Mouse (Mus musculus): ENCODE data around the gene Asb4. TPM values are rescaled to one million over a fixed set of nuclear protein-coding genes. Genes with fewer than 3 reads are reported as not detected.

Asb4 gene
- polyA plus RNA-seq, 1 experiment: 0.01 TPM

DNA sequence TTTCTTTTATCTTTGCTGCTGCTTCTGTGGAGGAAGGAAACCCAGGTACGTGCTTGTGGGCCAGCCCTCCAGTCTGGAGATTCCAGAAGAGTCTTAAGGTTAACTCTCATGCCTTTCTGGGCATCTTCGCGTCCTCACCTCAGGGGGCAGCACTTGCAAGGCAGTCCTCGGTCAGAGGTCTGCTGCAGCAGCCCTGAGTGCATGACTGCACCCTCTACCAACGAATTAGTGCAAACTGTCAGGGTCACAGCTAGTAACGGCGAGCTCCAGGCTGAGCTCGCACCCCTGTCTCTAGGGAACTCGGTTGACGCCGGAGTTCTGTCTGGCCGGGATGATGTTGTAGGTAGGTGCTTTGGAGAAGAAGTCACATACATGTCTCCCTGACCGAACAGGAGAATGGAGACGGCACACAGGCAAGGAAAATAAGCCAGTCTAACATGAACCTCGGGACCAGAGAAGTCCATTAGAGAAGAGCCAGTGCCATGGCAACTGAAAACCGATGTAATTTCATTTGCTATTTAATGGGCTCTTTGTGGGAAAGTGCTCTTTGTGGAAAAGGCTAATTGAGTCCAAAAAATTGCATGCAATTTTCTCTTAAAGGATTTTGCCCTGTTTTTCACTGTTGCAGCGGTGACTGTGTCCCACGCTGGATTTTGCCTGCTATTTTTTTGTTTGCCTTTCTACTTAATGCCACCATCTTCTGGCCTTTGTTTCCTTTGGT is 20.1 kb downstream of the Asb4 start:
- H3K4me2 ChIP-seq (ENCODE audit: low read depth): no peak overlapping the region
- no peak for TF ChIP-seq REST (IDR thresholded peaks at IDR 0.05; ENCODE audit: insufficient read depth, insufficient read length)
- TF ChIP-seq MYOD1 (IDR thresholded peaks at IDR 0.05; ENCODE audit: control insufficient read depth in 1 of 3, insufficient read length in 2 of 3, low read depth in 2 of 3): no peak
- no peak for TF ChIP-seq SRF (IDR thresholded peaks at IDR 0.05; ENCODE audit: control insufficient read depth, insufficient read length, low read depth)
- no peak for TF ChIP-seq TCF12 (IDR thresholded peaks at IDR 0.05; ENCODE audit: insufficient read depth, poor library complexity, severe bottlenecking)
- TF ChIP-seq TCF3 (IDR thresholded peaks at IDR 0.05; ENCODE audit: insufficient read length, low read depth): no peak
- TF ChIP-seq MYOG (IDR thresholded peaks at IDR 0.05; ENCODE audit: control insufficient read depth in 1 of 3, insufficient read depth in 1 of 3, insufficient read length in 2 of 3, low read depth in 2 of 3): no peak
- no peak for TF ChIP-seq MAX (IDR thresholded peaks at IDR 0.05; ENCODE audit: low read depth)
- TF ChIP-seq CEBPB (IDR thresholded peaks at IDR 0.05; ENCODE audit: insufficient read depth, poor library complexity, severe bottlenecking): no peak
- no peak for TF ChIP-seq POLR2A (IDR thresholded peaks at IDR 0.05; ENCODE audit: insufficient read length, low read depth)
- TF ChIP-seq POLR2AphosphoS2 (IDR thresholded peaks at IDR 0.05; ENCODE audit: insufficient read length, low read depth): no peak
- TF ChIP-seq E2F4 (IDR thresholded peaks at IDR 0.05; ENCODE audit: insufficient read depth): no peak
- no peak for TF ChIP-seq USF1 (IDR thresholded peaks at IDR 0.05; ENCODE audit: low read depth)

DNA sequence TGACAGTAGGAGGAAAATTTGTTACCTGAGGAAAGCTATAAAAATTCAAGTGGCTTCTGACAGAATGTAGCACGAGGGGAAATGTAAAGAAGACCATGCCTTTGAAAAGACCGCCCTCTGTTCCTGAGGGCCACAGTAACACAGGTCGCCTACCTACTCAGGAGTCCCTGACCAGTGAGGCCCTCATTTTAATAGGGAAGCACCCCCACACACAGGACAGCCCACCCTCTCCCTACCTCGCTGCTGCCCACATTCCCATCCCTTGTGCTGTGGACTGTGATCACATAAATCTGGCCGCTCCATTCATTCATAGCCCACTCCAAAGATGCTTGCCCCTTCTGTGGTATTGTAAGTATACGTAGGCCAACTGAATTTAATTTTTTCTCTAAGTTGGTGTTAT is 20.8 kb downstream of the Asb4 start:
- Histone ChIP-seq H3K4me3 (no peak overlapping the region), H3K4me2 (ENCODE audit: low read depth) (no peak overlapping the region), H3K27me3 (ENCODE audit: control insufficient read depth, insufficient read depth, insufficient read length) (no peaks in the 10 kb centered on the region), H3ac (ENCODE audit: control insufficient read depth, insufficient read length) (no peak overlapping the region), H3K36me3 (ENCODE audit: control insufficient read depth, insufficient read depth) (no peaks in the 10 kb centered on the region), H3K79me2 (ENCODE audit: control insufficient read depth, insufficient read depth) (no peaks in the 10 kb centered on the region)
- TF ChIP-seq E2F4 (IDR thresholded peaks at IDR 0.05; ENCODE audit: insufficient read depth) (no peak), REST (IDR thresholded peaks at IDR 0.05; ENCODE audit: insufficient read depth, insufficient read length) (no peak), MYOD1 (IDR thresholded peaks at IDR 0.05; ENCODE audit: control insufficient read depth in 1 of 3, insufficient read length in 2 of 3, low read depth in 2 of 3) (no peak), TCF3 (IDR thresholded peaks at IDR 0.05; ENCODE audit: insufficient read length, low read depth) (no peak), SRF (IDR thresholded peaks at IDR 0.05; ENCODE audit: control insufficient read depth, insufficient read length, low read depth) (no peak), MAX (IDR thresholded peaks at IDR 0.05; ENCODE audit: low read depth) (no peak), POLR2AphosphoS2 (IDR thresholded peaks at IDR 0.05; ENCODE audit: insufficient read length, low read depth) (no peak), MYOG (IDR thresholded peaks at IDR 0.05; ENCODE audit: control insufficient read depth in 1 of 3, insufficient read depth in 1 of 3, insufficient read length in 2 of 3, low read depth in 2 of 3) (no peak)

More for the DNA sequence above, 20.1 kb downstream of the Asb4 start:
- Histone ChIP-seq H3K4me3 (no peak overlapping the region), H3K79me2 (ENCODE audit: control insufficient read depth, insufficient read depth) (no peaks in the 10 kb centered on the region), H3K36me3 (ENCODE audit: control insufficient read depth, insufficient read depth) (no peaks in the 10 kb centered on the region), H3K27me3 (ENCODE audit: control insufficient read depth, insufficient read depth, insufficient read length) (no peaks in the 10 kb centered on the region), H3ac (ENCODE audit: control insufficient read depth, insufficient read length) (no peak overlapping the region)

- Histone ChIP-seq H3ac (ENCODE audit: control insufficient read depth, insufficient read length) (no peak overlapping the region), H3K4me3 (no peak overlapping the region), H3K36me3 (ENCODE audit: control insufficient read depth, insufficient read depth) (no peaks in the 10 kb centered on the region), H3K79me2 (ENCODE audit: control insufficient read depth, insufficient read depth) (no peaks in the 10 kb centered on the region), H3K4me2 (ENCODE audit: low read depth) (no peak overlapping the region), H3K27me3 (ENCODE audit: control insufficient read depth, insufficient read depth, insufficient read length) (no peaks in the 10 kb centered on the region)
- TF ChIP-seq E2F4 (IDR thresholded peaks at IDR 0.05; ENCODE audit: insufficient read depth) (no peak), MYOG (IDR thresholded peaks at IDR 0.05; ENCODE audit: control insufficient read depth in 1 of 3, insufficient read depth in 1 of 3, insufficient read length in 2 of 3, low read depth in 2 of 3) (no peak), REST (IDR thresholded peaks at IDR 0.05; ENCODE audit: insufficient read depth, insufficient read length) (no peak), CEBPB (IDR thresholded peaks at IDR 0.05; ENCODE audit: insufficient read depth, poor library complexity, severe bottlenecking) (no peak)
These were observed 25.4 kb downstream of the Asb4 start for GRCm38 (mm10) chr6:5408451-5409177.

DNA sequence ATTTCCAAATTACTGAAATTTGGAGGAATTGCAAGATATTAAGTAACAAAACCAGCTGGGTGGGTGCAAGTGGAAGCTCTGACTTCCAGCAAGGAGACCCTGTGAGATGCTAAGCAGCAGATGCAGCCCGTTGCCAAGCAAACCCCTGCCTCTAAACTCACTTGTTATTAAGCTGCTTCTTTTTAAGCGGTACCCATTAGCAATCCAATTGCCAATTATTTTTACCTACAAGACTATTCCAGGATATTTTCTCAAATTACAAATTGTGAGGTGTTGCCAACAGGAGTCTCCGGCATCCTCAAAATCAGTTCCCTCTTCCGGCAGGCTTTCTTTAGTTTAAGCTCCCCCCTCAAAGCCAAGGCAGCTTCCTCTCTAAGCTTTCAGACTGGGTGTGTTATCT is 26.5 kb downstream of the Asb4 start:
- H3K36me3 ChIP-seq (ENCODE audit: control insufficient read depth, insufficient read depth): no peaks in the 10 kb centered on the region
- H3ac ChIP-seq (ENCODE audit: control insufficient read depth, insufficient read length): no peak overlapping the region
- no peaks in the 10 kb centered on the region for H3K79me2 ChIP-seq (ENCODE audit: control insufficient read depth, insufficient read depth)
- H3K4me3 ChIP-seq: no peak overlapping the region
- H3K27me3 ChIP-seq (ENCODE audit: control insufficient read depth, insufficient read depth, insufficient read length): no peaks in the 10 kb centered on the region
- TF ChIP-seq TCF12 (IDR thresholded peaks at IDR 0.05; ENCODE audit: insufficient read depth, poor library complexity, severe bottlenecking): no peak
- no peak for TF ChIP-seq CEBPB (IDR thresholded peaks at IDR 0.05; ENCODE audit: insufficient read depth, poor library complexity, severe bottlenecking)
- no peak for TF ChIP-seq POLR2A (IDR thresholded peaks at IDR 0.05; ENCODE audit: insufficient read length, low read depth)
- TF ChIP-seq USF1 (IDR thresholded peaks at IDR 0.05; ENCODE audit: low read depth): no peak
- TF ChIP-seq MYOG (IDR thresholded peaks at IDR 0.05; ENCODE audit: control insufficient read depth in 1 of 3, insufficient read depth in 1 of 3, insufficient read length in 2 of 3, low read depth in 2 of 3): no peak
- TF ChIP-seq MYOD1 (IDR thresholded peaks at IDR 0.05; ENCODE audit: control insufficient read depth in 1 of 3, insufficient read length in 2 of 3, low read depth in 2 of 3): no peak
- no peak for TF ChIP-seq E2F4 (IDR thresholded peaks at IDR 0.05; ENCODE audit: insufficient read depth)
- no peak for TF ChIP-seq SRF (IDR thresholded peaks at IDR 0.05; ENCODE audit: control insufficient read depth, insufficient read length, low read depth)
- TF ChIP-seq REST (IDR thresholded peaks at IDR 0.05; ENCODE audit: insufficient read depth, insufficient read length): no peak
- TF ChIP-seq POLR2AphosphoS2 (IDR thresholded peaks at IDR 0.05; ENCODE audit: insufficient read length, low read depth): no peak
- TF ChIP-seq MAX (IDR thresholded peaks at IDR 0.05; ENCODE audit: low read depth): no peak
- no peak overlapping the region for H3K4me2 ChIP-seq (ENCODE audit: low read depth)

All from myocyte (in vitro differentiated cells).